Mouse (Mus musculus) embryonic fibroblast, embryonic 13.5 days (primary cell): ENCODE measurements around the gene Cd36.

ENCODE experiments used
- CTCF ChIP-seq: IDR thresholded peaks from 2 replicates; pipeline ENCODE4 v1.5.1; 2011; ENCODE audit warnings: mild to moderate bottlenecking, control low read depth, low read length, moderate library complexity, borderline replicate concordance; ENCODE audit not compliant: insufficient read depth
- POLR2A ChIP-seq: IDR thresholded peaks from 2 replicates; pipeline ENCODE4 v1.6.1; 2011; ENCODE audit warnings: low read depth, mild to moderate bottlenecking, control low read depth, low read length, moderate library complexity

- no peak for TF ChIP-seq CTCF
- TF ChIP-seq POLR2A: no peak
Measured at GRCm38 (mm10) chr5:17843921-17844320, 44.7 kb downstream of the Cd36 start.
